Mouse (Mus musculus) thymus, postnatal 0 days (tissue): Measurements from ENCODE around the gene Krtap28-13. TPM values are rescaled to one million over a fixed set of nuclear protein-coding genes. Genes with fewer than 3 reads are reported as not detected.

ENCODE experiments used
- DNase-seq: peaks from one replicate; pipeline ENCODE4 v3.0.0-alpha.2; 2015; ENCODE audit warnings: low spot score
- polyA plus RNA-seq: library from polyadenylated mRNA; unstranded; fragments of >200 nt; fragmentation: Nextera tagmentation; extraction: Ambion mirVana; gene quantifications from 2 replicates; pipeline ENCODE4 v1.2.1, GENCODE M21; 2015

The Krtap28-13 gene
- polyA plus RNA-seq, 1 experiment from 2014 or later = not detected

DNA sequence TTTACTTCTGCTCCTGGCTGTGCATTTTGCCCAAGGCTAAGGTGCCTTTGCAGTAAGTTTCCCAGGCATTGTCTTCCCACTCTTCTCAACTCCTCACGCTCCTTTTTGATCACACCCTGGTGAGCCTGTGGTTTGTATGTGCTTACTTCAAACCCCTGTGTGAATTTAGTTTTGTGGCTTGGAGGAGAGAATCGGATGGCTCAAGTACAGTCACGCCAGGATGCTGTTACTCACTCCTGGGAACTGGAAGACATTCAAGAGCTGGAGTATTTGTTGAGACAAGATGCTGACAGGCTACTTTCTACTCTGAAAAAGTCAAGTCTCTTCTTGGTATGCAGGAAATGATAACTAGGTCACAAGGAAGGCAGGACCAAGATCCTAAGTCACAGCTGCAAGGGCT is 30.5 kb downstream of the Krtap28-13 start:
- no peak for DNase-seq

DNA sequence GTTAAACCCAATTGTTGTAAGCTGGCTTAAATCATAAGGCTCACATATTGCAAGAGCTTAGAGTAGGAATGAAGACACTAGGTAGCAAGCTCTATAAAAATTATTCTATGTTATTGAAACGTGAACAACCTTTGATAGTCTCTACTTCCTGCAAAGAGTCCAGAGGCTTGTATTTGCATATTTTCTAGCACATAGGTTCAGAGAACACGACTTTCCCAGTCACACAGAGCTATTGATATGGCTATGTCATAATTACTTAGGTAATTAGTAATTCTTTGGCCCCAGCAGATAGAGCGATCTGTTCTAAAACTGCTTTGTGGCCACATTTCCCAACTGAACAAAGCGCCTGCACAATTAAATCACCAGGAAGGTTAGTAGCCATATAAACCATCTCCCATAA is 36.2 kb downstream of the Krtap28-13 start:
- no peak for DNase-seq

DNA sequence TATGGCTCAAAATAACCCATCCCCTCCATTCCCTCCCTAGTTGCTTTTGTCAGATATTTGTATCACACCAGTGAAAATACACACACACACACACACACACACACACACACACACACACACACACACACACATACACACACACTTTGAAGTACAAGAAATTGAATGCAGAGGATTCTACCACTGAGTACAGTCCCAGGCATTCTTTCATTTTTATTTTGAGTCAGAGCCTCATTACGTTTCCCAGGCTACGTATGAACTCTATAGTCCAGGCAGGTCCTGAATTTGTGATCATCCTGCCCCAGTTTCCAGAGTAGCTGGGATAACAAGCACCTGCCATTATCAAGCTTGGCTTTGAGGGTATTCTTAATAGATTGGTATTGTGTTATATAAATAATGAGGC is 38.4 kb downstream of the Krtap28-13 start:
- no peak for DNase-seq

DNA sequence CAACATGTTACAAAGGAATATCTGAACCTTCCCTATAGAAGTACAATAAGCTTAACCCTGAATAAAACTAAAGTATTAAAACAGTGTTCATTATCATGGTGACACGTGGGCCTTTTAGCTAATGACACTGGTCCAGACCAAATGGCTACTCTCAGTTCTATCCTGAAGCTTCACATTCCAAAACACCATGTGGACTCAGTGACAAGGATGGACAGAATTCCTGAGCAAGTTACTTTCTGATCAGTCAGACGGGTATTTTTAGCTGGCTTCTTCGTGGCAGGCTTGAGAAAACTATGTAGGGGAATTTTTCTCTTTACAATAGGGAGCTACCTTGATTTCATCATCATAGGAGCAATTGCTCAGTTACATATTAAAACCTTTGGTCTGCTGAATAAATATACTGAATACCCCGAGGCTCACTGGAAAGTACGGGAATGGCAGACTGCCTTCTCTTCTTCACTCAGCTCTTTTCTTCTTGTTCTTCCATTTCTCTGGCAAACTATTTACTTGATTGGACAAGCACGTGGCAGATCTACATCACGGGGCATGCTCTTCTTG is 38.9 kb downstream of the Krtap28-13 start:
- DNase-seq = no peak

DNA sequence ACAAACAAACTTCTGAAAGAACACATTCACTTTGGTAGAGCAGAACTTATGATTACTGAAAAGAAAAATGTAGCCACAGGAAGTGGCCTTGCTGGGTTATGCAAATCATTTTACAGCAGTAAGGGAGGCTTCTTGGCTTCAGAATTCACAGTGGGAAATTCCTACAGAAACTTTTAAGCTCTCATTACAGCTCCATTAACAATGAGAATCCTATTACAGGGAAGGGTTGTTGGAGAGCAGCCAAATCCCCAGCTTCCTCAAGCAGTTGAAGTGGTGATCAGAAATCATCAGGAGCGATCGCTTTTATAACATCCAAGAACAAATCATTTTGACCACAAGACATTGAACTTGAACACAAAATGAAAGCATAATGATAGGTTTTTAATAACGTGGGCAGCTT is 41.2 kb downstream of the Krtap28-13 start:
- no peak for DNase-seq

DNA sequence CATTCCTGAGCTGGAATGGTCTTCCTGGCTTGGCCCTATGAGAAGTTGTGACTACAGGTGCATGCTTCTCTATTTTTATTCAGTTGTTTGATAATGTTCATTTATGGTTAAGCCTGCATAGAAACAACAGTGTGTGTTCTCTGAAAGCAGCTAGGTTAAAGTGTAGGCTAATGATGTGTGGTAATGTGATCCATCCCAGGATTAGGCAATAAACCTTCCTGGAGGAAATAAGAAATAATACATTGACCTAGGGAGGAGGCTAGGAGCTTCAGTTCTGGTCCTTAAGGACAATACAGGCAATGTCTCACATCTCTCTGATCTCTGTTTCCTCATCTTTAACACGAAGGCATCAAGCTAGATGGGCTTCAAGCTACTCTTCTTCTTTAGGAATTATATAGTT is 44.7 kb downstream of the Krtap28-13 start:
- DNase-seq = no peak

DNA sequence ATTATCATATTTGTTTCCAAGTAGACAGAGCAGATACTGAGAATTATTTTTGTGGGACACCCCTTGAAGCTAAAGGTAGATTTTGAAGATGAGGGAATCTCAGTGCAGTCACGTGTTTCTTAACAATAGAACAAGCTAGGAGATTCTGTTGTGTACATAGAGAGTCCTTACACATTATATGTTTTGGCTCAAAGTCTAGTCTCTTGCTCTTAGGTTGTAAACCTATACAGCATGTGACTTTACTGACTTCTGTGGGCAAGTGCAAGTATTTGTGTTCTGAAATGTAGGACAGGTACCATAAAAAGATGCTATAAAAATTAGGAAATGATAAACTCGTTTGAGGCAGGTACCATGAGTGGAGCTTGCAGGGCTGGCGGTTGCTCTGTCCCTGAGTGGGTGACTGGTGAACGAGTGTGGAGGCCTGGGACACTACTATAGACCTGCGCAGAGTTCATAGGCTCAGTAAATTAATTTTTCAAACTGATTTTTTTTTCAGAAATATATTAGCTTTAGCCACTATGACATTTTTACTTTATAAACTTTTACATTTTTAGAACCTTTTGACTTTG is 46.8 kb downstream of the Krtap28-13 start:
- no peak for DNase-seq

DNA sequence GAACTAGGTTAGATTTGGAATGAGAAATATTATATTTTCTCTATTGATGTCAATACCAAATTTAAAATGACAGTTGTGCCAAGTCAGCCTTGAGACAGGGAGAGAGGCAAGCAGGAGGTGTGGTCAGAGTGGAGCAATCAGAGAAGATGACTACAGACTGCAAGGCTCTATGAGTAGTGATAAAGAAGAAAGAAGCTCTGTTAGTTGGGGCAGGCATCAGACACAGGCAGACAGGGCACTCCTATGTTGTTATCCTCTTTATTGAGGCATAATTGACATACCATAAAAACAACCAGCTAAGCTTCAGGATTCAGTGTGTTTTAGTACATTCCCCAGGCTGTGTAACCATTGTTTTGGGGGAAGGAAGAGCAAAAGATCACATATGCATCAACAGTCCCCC is 50.3 kb downstream of the Krtap28-13 start:
- DNase-seq = no peak

Other genes with a start within 250 kb of the Krtap28-13 start
- 45.2 and 50.4 TPM in 2 replicates for gene Agfg1, start 221.4 kb upstream of the Krtap28-13 start, polyA plus RNA-seq
- 0.27 and 0.35 TPM in 2 replicates for gene A030005L19Rik, start 147.6 kb upstream of the Krtap28-13 start, polyA plus RNA-seq
- not detected in 2 replicates for gene A030014E15Rik, start 136.0 kb upstream of the Krtap28-13 start, polyA plus RNA-seq
- gene Gm6217, start 129.5 kb upstream of the Krtap28-13 start, polyA plus RNA-seq = not detected in 2 replicates
- gene A030003K21Rik, start 117.5 kb upstream of the Krtap28-13 start, polyA plus RNA-seq = not detected in 2 replicates
- gene Gm7544, start 104.9 kb upstream of the Krtap28-13 start, polyA plus RNA-seq = not detected in 2 replicates
- gene Gm47955, start 100.6 kb upstream of the Krtap28-13 start, polyA plus RNA-seq = not detected in 2 replicates
- not detected in 2 replicates for gene Gm47959, start 60.4 kb upstream of the Krtap28-13 start, polyA plus RNA-seq
- gene Slc19a3, start 22.5 kb upstream of the Krtap28-13 start, polyA plus RNA-seq = 0.09 and 0.15 TPM in 2 replicates
- not detected in 2 replicates for gene Krtap28-10, start 18.4 kb upstream of the Krtap28-13 start, polyA plus RNA-seq
- gene Gm47969, start 16.0 kb upstream of the Krtap28-13 start, polyA plus RNA-seq = not detected in 2 replicates
- gene A030005K14Rik, start 1.6 kb upstream of the Krtap28-13 start, polyA plus RNA-seq = not detected in 2 replicates
- 5.7 and 7.6 TPM in 2 replicates for gene Ccl20, start 55.8 kb downstream of the Krtap28-13 start, polyA plus RNA-seq
- 0.08 TPM in 1 of 2 replicates, not detected in the other for gene Daw1, start 98.8 kb downstream of the Krtap28-13 start, polyA plus RNA-seq